Mouse (Mus musculus) T-helper 17 cell (primary cell): ENCODE measurements at regions not wholly inside any gene's neighbourhood (a gene's known extent, or its start where the extent isn't known, plus 50 kb on each side); places are given as distances from the start of the nearest gene placed in this dataset.

ENCODE experiments used
- in situ Hi-C, 2 experiments: fragments of 300-600 bp; cut with MboI, MseI; formaldehyde crosslinking; loops; 1 replicate in 1 of 2; 2 replicates in 1 of 2; pipeline ENCODE4 v1.15.1; 2025; ENCODE audit warnings: high pct_unique_total_duplicates in 2 of 2

GRCm38 (mm10) chr10:43777612-43778600 is 123.6 kb downstream of the Qrsl1 start:
- in situ Hi-C loops: no loop called here

DNA sequence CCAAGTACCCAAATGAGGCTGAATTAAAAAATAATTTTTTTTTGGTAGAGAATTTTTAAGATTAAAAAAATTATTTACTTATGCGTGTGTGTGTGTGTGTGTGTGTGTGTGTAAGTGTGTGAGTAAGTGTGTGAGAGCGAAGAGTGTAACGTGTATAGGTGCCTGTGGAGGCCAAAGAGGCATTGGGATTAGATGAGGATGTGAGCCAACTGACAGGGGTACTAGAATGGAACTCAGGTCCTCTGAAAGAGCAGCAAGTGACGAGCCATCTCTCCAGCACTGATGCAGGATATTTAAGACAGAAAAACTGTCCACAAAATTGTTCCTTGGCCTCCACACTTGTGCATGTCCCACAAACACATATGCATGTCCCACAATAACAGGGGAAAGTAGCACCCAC is 121.0 kb downstream of the Qrsl1 start:
- in situ Hi-C loops: no loop called here

DNA sequence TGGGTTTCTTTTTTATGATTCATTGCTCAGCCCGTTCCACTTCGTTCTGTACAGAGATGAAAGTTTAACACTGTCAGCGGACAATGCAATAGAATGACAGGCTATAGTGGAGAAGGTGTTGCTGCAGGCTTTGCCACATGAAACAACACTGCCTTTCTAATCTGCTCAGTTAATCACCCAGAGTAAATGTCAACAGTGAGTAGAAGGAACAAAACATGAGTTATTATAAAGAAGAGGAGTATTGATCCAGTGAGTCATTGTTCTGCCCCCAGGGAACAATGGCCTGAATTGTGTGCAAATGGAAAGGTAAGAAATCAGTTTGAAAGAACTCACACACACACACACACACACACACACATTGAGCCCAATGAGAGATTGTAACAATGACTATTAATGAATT is 118.2 kb downstream of the Qrsl1 start:
- in situ Hi-C loops: no loop called here

GRCm38 (mm10) chr10:43790780-43791179 is 110.8 kb downstream of the Qrsl1 start:
- in situ Hi-C loops: no loop called here

DNA sequence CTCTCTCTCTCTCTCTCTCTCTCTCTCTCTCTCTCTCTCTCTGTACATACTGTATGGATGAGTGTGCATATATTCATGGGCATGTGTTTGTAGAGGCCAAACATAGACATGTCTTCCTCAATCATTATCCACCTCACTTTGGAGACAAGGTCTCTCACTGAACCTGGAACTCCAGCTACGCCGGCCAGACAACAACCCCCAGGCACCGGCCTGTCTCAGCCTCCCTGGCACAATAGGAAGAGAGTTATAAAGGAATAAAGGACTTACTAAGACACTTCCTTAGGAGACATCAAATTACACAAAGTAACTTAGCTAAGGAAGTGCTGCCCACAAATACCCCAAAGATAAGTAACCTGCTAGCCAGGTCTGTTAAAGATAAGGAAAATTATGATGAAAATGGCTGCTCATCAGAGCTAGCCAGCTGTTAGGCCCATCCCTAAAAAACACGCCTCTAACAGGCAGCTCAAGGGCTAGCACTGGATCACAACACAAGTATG is 110.0 kb downstream of the Qrsl1 start:
- in situ Hi-C loops: no loop called here

DNA sequence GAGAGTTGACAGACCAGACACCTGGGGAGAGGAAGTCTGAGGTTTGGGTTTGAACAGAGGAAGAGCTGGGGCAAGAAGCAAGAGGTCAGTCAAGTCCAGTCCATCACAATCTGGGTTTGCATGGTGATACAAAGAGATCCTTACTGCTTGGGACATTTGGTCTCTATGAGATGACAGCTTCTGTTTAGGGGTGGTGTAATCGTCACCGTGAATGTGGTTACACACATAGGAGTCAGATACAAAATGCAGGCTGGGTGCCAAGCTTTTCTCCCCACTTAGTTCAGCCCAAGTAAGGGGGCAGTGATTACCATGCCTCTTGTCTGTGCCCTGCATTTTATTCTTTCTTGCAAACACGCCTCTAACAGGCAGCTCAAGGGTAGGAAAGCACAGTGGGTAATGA is 108.9 kb downstream of the Qrsl1 start:
- in situ Hi-C loops: no loop called here

- in situ Hi-C loops: no loop called here
These were observed 107.0 kb downstream of the Qrsl1 start for GRCm38 (mm10) chr10:43794587-43794986.

- in situ Hi-C loops: no loop called here
These were observed 101.5 kb downstream of the Qrsl1 start for GRCm38 (mm10) chr10:43800077-43800476.

GRCm38 (mm10) chr10:43815291-43815690 is 86.3 kb downstream of the Qrsl1 start:
- in situ Hi-C loops: no loop called here

GRCm38 (mm10) chr10:43817522-43818198 is 83.9 kb downstream of the Qrsl1 start:
- in situ Hi-C loops: no loop called here

DNA sequence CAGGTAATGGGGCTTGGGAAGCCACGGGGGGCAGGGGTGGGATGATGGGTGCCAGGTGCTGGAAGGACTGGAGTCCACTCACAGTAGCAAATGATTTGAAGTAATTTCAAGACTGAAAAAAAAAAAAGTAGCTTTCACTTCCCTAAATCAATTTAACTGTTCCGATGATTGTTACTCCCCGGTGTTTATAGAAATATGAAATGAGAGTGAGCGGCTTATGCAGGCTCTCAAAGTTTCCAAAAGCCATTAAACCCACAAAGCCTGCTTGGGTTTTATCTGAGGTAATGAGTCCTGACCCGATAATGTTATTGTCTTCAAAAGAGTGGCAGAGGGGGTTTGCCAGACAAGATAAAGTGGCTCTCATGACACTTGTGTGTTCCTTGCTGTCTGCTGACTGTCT is 82.9 kb downstream of the Qrsl1 start:
- in situ Hi-C loops: no loop called here

GRCm38 (mm10) chr10:43819434-43819833 is 82.1 kb downstream of the Qrsl1 start:
- in situ Hi-C loops: no loop called here

DNA sequence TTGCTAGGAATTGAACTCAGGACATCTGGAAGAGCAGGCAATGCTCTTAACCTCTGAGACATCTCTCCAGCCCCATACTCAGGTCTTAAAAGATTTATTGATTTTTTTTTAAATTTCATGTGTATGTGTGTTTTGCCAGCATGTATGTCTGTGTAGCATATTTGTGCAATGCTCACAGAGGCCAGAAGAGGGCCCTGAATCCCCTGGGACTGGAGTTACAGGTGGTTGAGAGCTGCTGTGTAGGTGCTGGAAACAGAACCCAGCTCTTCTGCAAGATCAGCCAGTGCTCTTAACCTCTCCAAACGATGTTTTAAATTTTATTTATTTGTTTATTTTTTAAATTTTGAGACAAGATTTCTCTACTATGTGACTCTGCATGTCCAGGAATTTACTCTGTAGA is 78.9 kb downstream of the Qrsl1 start:
- in situ Hi-C loops: no loop called here

DNA sequence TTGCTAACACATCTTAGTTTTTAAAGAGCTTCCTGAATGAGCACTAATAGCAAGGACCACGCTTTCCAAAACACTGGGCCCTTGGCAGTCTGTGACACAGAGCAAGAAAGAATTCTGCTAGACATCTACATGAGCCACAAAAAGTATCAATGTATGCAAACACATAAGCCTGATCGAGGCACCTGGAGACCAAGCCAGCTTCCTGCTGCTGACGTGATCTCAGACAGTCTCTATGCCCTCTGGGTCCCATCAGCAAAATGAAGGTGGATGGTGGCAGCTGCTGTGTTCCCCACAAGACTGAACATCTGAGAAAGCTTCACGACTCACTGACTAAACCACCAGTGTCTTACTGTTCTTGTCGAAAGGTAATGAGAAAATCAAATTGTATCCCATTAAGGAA is 77.5 kb downstream of the Qrsl1 start:
- in situ Hi-C loops: no loop called here
